Mouse (Mus musculus) embryo, embryonic 10 days (tissue): Measurements from ENCODE around the gene Stat5b.

Source experiments
- DNase-seq: peaks from one replicate; pipeline ENCODE4 v3.0.0-alpha.2; 2015; ENCODE audit warnings: low spot score

The Stat5b gene

GRCm38 (mm10) chr11:100769980-100770379 lies 80.5 kb downstream of the Stat5b start:
- DNase-seq: no peak

DNA sequence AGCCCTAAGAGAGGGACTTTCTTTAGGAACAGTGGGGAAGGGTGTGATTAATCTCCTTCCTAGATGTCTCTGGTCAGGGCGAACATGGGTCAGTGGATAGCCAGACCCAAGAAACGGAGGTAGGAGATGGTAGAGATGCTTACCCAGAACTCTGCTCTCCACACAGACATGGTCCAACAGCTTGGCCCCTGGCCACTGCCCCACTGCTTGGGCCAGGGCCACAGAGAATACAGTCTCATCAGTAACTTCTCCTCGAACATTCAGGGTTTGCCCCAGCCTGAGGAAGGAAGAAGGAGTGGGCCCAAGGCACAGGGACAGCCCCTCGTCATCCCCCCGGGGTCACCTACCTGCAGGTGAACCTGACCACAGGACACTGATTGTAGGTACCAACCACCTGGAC lies 82.7 kb downstream of the Stat5b start:
- DNase-seq: no peak

DNA sequence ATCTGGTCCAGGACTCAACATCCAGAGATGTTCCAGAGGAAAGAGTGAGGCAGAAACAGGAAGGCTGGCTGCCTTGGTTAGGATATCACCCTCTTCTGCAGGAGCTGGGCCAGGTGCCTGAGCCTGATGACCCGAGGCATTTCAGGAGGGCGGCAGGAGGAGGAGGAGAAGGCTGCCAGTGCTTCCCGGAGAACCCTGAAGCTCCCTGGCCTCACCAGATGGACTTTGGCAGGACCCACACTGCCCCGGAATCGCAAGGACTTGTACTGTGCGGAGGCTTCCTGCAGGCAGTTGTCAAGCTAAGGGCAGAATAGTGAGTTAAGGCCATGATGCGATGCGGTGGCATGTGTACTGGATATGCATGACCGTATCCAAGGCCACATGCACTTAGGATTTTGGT lies 83.8 kb downstream of the Stat5b start:
- DNase-seq: no peak

- DNase-seq: no peak
Observed at GRCm38 (mm10) chr11:100762831-100763230, 87.7 kb downstream of the Stat5b start, which contains the start of gene Hcrt. Hcrt (minus strand) TSS chr11:100762931.

GRCm38 (mm10) chr11:100761547-100762045 lies 88.9 kb downstream of the Stat5b start:
- peak; percentile 94 for DNase-seq

DNA sequence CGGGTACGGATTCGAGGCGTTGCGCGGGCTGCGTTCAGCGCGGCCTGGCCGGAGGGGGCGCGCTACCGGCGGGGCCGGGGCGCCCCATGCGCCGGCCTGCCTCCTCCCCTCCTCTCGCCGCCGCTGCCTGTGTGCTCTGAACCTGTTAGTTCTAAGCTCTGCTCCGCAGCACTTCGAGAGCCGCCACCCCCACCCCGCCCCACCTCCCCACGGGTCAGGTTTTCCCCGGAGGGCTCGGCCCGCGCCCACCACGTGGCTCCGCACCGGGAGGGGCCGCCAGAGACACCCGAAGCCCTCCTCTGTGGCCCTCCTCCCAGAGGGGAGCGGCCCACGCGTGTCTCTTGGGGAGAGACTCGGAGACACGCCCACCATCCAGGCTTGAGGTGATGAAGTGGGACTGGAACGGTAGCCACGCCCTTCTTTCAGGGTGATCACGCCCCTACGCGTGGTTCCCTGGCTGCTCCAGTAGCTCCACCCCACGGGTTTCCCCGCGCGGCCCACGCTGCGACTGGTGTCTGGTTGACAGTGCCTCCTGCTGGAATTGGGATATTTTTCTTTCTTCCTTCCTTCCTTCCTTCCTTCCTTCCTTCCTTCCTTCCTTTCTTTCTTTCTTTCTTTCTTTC lies 90.8 kb downstream of the Stat5b start, which contains the start of gene Kcnh4:
Gene Kcnh4 (minus strand): TSS at position 332 of the 623 bp plus-strand sequence.
- DNase-seq: peak; percentile 49

DNA sequence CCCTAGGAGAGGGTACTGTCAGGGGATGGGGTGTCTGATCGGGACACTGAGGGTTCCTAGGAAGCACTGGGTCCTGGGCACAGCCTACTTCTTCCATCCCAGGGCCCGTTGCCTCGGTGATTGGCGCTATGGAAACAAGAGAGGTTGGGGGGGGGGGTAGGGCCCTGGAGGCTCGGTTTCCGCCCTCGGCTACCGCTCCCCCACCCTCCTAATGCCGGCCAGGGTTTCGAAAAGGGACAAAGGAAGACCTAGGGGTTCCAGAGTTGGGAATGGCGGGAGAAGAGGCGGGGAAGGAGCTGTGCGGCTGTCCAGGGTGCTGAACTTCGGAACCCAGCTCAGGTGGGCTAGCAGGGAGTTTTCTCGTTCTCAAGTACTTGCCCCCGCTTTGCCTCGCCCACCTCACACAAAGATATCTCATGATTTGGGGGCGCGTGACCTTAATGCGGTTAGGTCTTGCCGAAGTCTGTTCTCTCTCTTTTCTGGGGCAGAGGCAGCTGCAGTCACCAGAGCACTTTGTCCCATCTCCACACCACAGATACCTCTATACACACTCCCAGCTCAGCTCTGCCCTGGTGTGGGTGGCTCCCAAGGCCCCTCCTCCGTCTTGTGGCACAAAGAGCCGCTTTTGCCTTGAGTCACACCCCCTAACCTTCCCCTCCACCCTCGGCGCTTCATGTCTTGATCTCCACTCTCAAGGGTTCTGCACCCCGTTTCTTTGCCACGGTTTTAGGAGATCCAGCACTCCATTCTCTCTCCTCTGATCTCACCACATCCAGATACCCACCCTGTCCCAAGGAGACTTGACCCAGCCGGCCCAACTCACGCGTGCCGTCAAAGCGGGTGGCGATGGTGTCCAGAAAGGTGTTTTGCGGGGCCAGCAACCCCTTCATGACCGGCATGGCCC lies 91.6 kb downstream of the Stat5b start:
- DNase-seq: peak; percentile 84

- no peak for DNase-seq
Observed at GRCm38 (mm10) chr11:100757566-100757965, 93.0 kb downstream of the Stat5b start.

DNA sequence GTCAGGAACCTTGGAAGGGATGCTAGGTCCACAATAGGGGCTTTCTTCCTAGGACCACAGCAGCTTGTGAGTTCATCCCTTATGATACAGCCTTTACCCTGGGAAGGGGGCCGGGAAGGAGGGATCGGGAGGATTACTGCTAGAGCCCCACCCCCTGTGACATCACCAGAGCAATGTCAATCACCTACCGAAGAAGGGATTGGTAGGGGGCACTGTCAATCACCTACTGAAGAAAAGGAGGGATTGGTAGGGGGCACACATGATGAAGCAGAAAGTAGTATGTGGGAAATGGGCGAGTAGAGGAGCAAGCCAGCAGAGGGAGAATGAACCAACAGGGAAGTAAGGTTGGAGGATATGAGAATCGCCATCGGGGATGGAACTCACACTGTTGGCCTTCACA lies 94.0 kb downstream of the Stat5b start:
- no peak for DNase-seq

DNA sequence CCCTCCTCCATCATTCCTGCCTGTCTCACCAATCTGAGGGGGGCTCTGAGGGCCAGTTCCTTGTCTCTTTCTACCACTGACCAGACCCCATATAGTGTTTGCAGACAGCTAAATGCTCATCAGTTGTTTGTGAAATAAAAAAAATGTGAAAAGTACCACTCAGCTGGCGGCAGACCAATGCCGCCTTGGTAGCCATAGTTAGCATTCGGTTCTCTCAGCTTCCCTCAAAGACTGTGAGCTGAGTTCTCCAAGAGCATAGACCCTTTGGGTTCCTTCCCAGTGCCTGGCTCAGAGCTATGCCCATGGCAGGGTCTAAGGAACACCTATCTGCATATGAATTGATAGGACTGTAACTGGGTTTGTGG lies 95.8 kb downstream of the Stat5b start:
- DNase-seq: no peak

GRCm38 (mm10) chr11:100754021-100754692 lies 96.4 kb downstream of the Stat5b start:
- no peak for DNase-seq

GRCm38 (mm10) chr11:100752294-100752693 lies 98.2 kb downstream of the Stat5b start:
- DNase-seq: no peak

GRCm38 (mm10) chr11:100750127-100750526 lies 100.4 kb downstream of the Stat5b start:
- no peak for DNase-seq

- no peak for DNase-seq
Observed at GRCm38 (mm10) chr11:100749469-100749868, 101.1 kb downstream of the Stat5b start.

GRCm38 (mm10) chr11:100748620-100749019 lies 101.9 kb downstream of the Stat5b start:
- DNase-seq: no peak

DNA sequence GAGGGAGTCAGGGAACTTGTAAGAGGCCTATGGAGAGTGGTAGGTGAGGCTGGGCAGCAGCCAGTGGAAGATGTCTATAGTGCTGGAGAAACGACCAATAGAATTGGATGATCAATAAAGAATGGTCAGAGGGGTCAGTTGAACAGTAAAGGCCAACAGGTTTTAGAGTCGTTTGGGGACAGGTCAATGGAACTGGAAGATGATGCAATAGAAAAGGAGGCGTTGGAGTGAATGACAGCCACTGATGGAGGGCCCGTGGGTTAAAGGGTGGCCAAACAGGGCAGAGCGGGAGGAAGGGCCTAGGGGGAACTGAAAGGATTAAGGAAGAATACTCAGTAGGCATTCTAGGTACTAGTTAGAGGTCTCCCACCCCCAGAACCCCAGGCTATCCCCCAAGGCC lies 103.4 kb downstream of the Stat5b start:
- DNase-seq: no peak

DNA sequence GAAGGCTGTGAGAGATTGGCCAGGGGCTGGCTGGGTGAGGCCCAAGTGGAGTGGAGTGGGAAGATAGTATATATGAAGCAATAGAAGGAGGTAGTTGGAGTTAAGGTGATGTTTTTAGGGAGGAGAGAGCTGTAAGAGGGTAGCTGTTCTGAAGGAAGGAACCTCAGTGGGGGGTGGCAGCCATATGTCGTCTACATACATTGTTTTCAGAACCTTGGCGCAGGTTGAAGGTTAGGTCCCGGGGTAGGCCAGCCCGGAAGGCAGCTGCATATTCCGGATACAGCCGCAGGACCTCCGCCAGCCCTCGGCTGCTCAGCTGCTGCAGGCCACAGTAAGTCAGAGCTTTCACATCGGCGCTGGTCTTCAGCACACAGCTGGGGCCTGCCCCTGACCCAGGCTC lies 104.0 kb downstream of the Stat5b start:
- no peak for DNase-seq

- peak; percentile 71 for DNase-seq
Observed at GRCm38 (mm10) chr11:100745085-100745484, 105.4 kb downstream of the Stat5b start.

- no peak for DNase-seq
Observed at GRCm38 (mm10) chr11:100741348-100741747, 109.2 kb downstream of the Stat5b start.

- DNase-seq: no peak
Observed at GRCm38 (mm10) chr11:100738749-100739148, 111.8 kb downstream of the Stat5b start.

DNA sequence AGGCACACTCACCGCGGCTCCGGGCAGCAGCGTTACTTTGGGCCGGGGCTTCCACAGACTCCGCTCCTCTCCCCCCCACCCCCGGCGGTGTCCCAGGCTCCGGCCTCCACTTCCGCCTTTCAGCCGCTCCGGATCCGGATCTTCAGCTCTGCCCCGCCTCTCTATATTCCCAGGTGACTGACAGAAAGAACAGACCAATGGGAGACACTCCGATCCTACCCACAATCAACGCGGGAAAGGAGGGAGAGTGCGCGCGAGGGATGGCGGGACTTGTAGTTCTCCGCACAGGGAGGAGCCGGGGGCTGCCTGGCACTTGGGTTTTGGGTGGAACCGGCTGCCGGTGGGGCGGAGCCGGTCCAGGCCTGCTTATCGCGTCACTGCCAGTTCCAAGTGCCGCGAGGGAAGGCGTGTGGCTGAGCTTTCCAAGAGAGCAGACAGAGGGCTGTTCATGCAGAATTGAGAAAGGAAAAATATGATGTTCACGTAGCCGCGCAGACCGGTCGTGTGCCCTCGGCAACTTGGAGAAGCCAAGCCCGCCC lies 112.4 kb downstream of the Stat5b start, which contains the start of gene Rab5c:
Gene Rab5c (minus strand): TSS at position 150 of the 539 bp plus-strand sequence.
- peak; percentile 99 for DNase-seq

- no peak for DNase-seq
Observed at GRCm38 (mm10) chr11:100737105-100737733, 113.3 kb downstream of the Stat5b start.
